Mouse (Mus musculus) embryonic fibroblast, embryonic 13.5 days (primary cell): ENCODE measurements around the gene Fam89a.

ENCODE experiments used
- CTCF ChIP-seq: IDR thresholded peaks from 2 replicates; pipeline ENCODE4 v1.5.1; 2011; ENCODE audit warnings: mild to moderate bottlenecking, control low read depth, low read length, moderate library complexity, borderline replicate concordance; ENCODE audit not compliant: insufficient read depth
- POLR2A ChIP-seq: IDR thresholded peaks from 2 replicates; pipeline ENCODE4 v1.6.1; 2011; ENCODE audit warnings: low read depth, mild to moderate bottlenecking, control low read depth, low read length, moderate library complexity

DNA sequence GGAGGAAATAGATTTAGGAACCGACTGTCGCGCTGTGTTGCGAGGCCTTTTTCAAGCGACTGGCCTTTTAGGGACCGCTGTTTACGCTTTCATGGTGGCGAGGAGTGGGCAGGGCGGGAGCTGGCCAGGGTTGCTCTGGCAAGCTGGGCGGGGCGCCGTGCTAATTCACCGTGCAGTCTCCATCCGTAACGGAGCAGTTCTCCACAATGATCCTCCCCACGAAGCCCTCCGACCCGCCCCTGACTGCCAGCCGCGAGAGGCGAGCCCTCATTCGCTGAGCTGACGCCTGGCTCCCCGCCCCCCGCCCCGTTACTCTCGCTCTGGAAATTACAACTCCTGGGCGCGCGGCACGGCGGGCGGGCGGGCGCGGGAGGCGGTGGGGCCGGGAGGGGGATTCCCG is 41.1 kb upstream of the Fam89a start, which contains the start of gene Trim67:
- TF ChIP-seq CTCF (no peak), POLR2A (no peak)
